Mouse (Mus musculus): Measurements from ENCODE around the gene Gins2. TPM values are rescaled to one million over a fixed set of nuclear protein-coding genes. Genes with fewer than 3 reads are reported as not detected.

Gins2 gene
- polyA plus RNA-seq, 1 experiment, result 6.9 TPM

- H3K27ac ChIP-seq (ENCODE audit: insufficient read depth, low read depth, low read length), result no peak overlapping the region
- H3K4me1 ChIP-seq (ENCODE audit: control insufficient read depth, insufficient read depth, low read length), result peaks cover 8% of the 10 kb centered on the region; the same call in 1 of the 2 replicates
- H3K4me3 ChIP-seq (ENCODE audit: insufficient read depth, low read depth, low read length), result no peak overlapping the region
- no peaks in the 10 kb centered on the region for H3K27me3 ChIP-seq (replicated peaks; ENCODE audit: control insufficient read depth, insufficient read depth, low read length)
- TF ChIP-seq CTCF (conservative IDR thresholded peaks at IDR 0.05; ENCODE audit: insufficient read depth, insufficient read length, low read depth, low read length) (no peak), POLR2A (IDR thresholded peaks at IDR 0.05; ENCODE audit: low read depth, low read length) (no peak)
- WGBS, result 75% methylated on average over 11 of the region's 11 CpGs
- H3K36me3 ChIP-seq (ENCODE audit: control insufficient read depth, insufficient read depth, low read length), result no peaks in the 10 kb centered on the region
- no peak for DNase-seq
These were observed 36.6 kb downstream of the Gins2 start for GRCm38 (mm10) chr8:120552509-120552908.

DNA sequence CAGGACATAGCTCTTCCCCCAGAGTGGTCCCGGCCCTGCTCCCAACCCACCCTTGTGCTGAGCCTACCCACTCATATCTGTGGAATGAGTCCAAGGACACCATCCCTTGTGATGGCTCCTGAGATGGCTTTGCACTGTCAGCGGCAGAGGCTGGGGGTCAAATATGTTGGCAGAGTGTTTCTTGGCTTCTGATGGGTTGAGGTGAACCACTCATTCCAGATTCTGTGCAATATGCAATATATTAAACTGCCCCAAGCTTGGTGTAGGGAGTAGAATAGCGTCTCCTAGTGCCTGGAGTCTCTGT is 37.5 kb downstream of the Gins2 start:
- no peak for DNase-seq
- Histone ChIP-seq H3K4me3 (ENCODE audit: insufficient read depth, low read depth, low read length) (no peak overlapping the region), H3K27ac (ENCODE audit: insufficient read depth, low read depth, low read length) (no peak overlapping the region), H3K4me1 (ENCODE audit: control insufficient read depth, insufficient read depth, low read length) (peaks cover 11% of the 10 kb centered on the region; the same call in 1 of the 2 replicates), H3K27me3 (replicated peaks; ENCODE audit: control insufficient read depth, insufficient read depth, low read length) (no peaks in the 10 kb centered on the region), H3K36me3 (ENCODE audit: control insufficient read depth, insufficient read depth, low read length) (no peaks in the 10 kb centered on the region)
- no peak for TF ChIP-seq CTCF (conservative IDR thresholded peaks at IDR 0.05; ENCODE audit: insufficient read depth, insufficient read length, low read depth, low read length)
- no peak for TF ChIP-seq POLR2A (IDR thresholded peaks at IDR 0.05; ENCODE audit: low read depth, low read length)
- WGBS, result 84% methylated on average over 3 of the region's 3 CpGs

DNA sequence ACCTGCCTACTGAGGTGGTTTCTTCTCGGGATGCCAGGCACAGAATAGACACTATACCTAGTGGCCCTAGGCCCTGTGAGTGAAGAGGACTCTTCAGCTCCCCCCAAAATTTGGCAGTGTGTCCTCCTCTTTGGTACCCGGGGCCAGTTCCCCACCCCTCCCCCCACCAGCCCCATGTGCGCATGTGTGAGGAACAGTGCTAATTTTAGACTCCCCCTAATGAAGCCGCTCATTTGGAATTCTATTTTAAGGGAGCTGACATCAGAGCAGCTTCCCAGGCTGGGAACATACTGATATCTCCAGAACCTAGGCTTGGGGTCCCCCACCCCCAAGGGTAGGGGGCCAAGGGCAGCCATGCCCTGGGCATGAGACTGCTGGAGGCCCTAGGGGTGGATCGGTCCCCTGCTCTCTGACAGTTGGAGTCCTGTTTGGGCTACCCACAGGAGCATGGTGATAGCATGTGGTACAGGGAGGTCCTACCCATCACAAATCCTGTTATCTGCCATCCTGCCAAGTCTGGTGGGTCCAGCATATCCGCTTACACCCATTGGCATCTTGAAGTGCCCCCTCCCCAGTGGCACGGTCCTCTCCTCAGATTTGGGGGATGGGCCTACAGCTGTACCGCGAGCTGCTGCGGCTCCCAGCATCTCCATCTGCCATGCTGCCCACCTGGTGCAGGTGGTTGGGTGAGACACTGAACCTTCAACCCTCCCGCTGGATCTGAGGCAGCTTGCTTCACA is 38.0 kb downstream of the Gins2 start:
- DNase-seq, result no peak

GRCm38 (mm10) chr8:120550430-120550829 is 38.7 kb downstream of the Gins2 start:
- TF ChIP-seq POLR2A (IDR thresholded peaks at IDR 0.05; ENCODE audit: low read depth, low read length), result no peak
- TF ChIP-seq CTCF (conservative IDR thresholded peaks at IDR 0.05; ENCODE audit: insufficient read depth, insufficient read length, low read depth, low read length), result no peak
- Histone ChIP-seq H3K4me1 (ENCODE audit: control insufficient read depth, insufficient read depth, low read length) (peaks cover 19% of the 10 kb centered on the region), H3K27me3 (replicated peaks; ENCODE audit: control insufficient read depth, insufficient read depth, low read length) (no peaks in the 10 kb centered on the region), H3K4me3 (ENCODE audit: insufficient read depth, low read depth, low read length) (no peak overlapping the region), H3K27ac (ENCODE audit: insufficient read depth, low read depth, low read length) (no peak overlapping the region), H3K36me3 (ENCODE audit: control insufficient read depth, insufficient read depth, low read length) (no peaks in the 10 kb centered on the region)
- WGBS, result 62% methylated on average over 12 of the region's 12 CpGs
- DNase-seq, result no peak

More for the DNA sequence above, 38.0 kb downstream of the Gins2 start:
- Histone ChIP-seq H3K27me3 (replicated peaks; ENCODE audit: control insufficient read depth, insufficient read depth, low read length) (no peaks in the 10 kb centered on the region), H3K4me1 (ENCODE audit: control insufficient read depth, insufficient read depth, low read length) (peaks cover 13% of the 10 kb centered on the region), H3K4me3 (ENCODE audit: insufficient read depth, low read depth, low read length) (no peak overlapping the region), H3K36me3 (ENCODE audit: control insufficient read depth, insufficient read depth, low read length) (no peaks in the 10 kb centered on the region), H3K27ac (ENCODE audit: insufficient read depth, low read depth, low read length) (no peak overlapping the region)
- TF ChIP-seq CTCF (conservative IDR thresholded peaks at IDR 0.05; ENCODE audit: insufficient read depth, insufficient read length, low read depth, low read length) (no peak), POLR2A (IDR thresholded peaks at IDR 0.05; ENCODE audit: low read depth, low read length) (no peak)
- 74% methylated on average over 11 of the region's 11 CpGs for WGBS

GRCm38 (mm10) chr8:120549922-120550321 is 39.2 kb downstream of the Gins2 start:
- no peak for DNase-seq
- H3K36me3 ChIP-seq (ENCODE audit: control insufficient read depth, insufficient read depth, low read length), result no peaks in the 10 kb centered on the region
- no peak overlapping the region for H3K4me3 ChIP-seq (ENCODE audit: insufficient read depth, low read depth, low read length)
- H3K27me3 ChIP-seq (replicated peaks; ENCODE audit: control insufficient read depth, insufficient read depth, low read length), result no peaks in the 10 kb centered on the region
- no peak overlapping the region for H3K27ac ChIP-seq (ENCODE audit: insufficient read depth, low read depth, low read length)
- H3K4me1 ChIP-seq (ENCODE audit: control insufficient read depth, insufficient read depth, low read length), result peaks cover 22% of the 10 kb centered on the region
- WGBS, result 48% methylated on average over 11 of the region's 11 CpGs
- TF ChIP-seq POLR2A (IDR thresholded peaks at IDR 0.05; ENCODE audit: low read depth, low read length) (no peak), CTCF (conservative IDR thresholded peaks at IDR 0.05; ENCODE audit: insufficient read depth, insufficient read length, low read depth, low read length) (no peak)

DNA sequence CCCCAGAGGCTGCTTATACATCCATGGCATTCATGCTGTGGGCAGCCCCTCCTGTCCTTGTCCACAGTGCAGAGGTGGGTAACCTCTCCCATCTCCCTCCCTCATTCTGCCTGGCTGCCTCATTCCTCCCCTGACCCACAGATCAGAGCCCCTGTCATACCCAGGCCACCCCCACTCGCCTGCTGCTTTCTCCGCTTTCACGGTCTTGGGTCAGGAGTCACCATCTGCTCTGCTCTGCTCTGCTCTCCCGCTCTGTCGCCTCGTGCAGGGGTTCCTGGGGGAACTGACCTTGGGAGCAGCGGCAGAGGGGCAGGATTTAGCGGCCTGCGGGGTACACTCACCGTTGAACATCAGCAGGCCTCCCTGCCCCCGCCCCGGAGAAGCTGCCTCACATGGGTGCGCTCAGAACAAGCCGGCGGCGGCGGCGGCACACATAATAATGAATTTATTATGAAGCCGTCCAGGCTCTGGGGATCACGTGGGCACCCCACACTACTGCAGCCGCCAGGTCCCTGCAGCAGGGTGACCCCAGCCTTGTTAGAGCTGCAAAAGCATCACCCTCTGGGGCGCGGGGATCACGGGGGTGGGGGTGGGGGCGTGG is 39.7 kb downstream of the Gins2 start:
- H3K4me3 ChIP-seq (ENCODE audit: insufficient read depth, low read depth, low read length), result no peak overlapping the region
- H3K27ac ChIP-seq (ENCODE audit: insufficient read depth, low read depth, low read length), result no peak overlapping the region
- DNase-seq, result no peak
- H3K27me3 ChIP-seq (replicated peaks; ENCODE audit: control insufficient read depth, insufficient read depth, low read length), result no peaks in the 10 kb centered on the region
- H3K4me1 ChIP-seq (ENCODE audit: control insufficient read depth, insufficient read depth, low read length), result peaks cover 22% of the 10 kb centered on the region
- 33% methylated on average over 25 of the region's 25 CpGs for WGBS
- H3K36me3 ChIP-seq (ENCODE audit: control insufficient read depth, insufficient read depth, low read length), result no peaks in the 10 kb centered on the region
- no peak for TF ChIP-seq CTCF (conservative IDR thresholded peaks at IDR 0.05; ENCODE audit: insufficient read depth, insufficient read length, low read depth, low read length)
- no peak for TF ChIP-seq POLR2A (IDR thresholded peaks at IDR 0.05; ENCODE audit: low read depth, low read length)

- no peak overlapping the region for H3K4me3 ChIP-seq (ENCODE audit: insufficient read depth, low read depth, low read length)
- no peaks in the 10 kb centered on the region for H3K36me3 ChIP-seq (ENCODE audit: control insufficient read depth, insufficient read depth, low read length)
- 74% methylated on average over 16 of the region's 16 CpGs for whole genome bisulfite sequencing
- peaks cover 27% of the 10 kb centered on the region for H3K4me1 ChIP-seq (ENCODE audit: control insufficient read depth, insufficient read depth, low read length)
- DNase-seq, result no peak
- TF ChIP-seq POLR2A (IDR thresholded peaks at IDR 0.05; ENCODE audit: low read depth, low read length), result no peak
- no peak for TF ChIP-seq CTCF (conservative IDR thresholded peaks at IDR 0.05; ENCODE audit: insufficient read depth, insufficient read length, low read depth, low read length)
- no peak overlapping the region for H3K27ac ChIP-seq (ENCODE audit: insufficient read depth, low read depth, low read length)
- H3K27me3 ChIP-seq (replicated peaks; ENCODE audit: control insufficient read depth, insufficient read depth, low read length), result no peaks in the 10 kb centered on the region
These were observed 40.8 kb downstream of the Gins2 start for GRCm38 (mm10) chr8:120548313-120548761.
